Mouse (Mus musculus): Measurements from ENCODE around the gene Cblc.

- TF ChIP-seq USF1 (IDR thresholded peaks at IDR 0.05; ENCODE audit: low read depth) (no peak), CTCF (IDR thresholded peaks at IDR 0.05; ENCODE audit: control insufficient read depth, insufficient read depth, insufficient read length) (no peak), MYOD1 (IDR thresholded peaks at IDR 0.05; ENCODE audit: control insufficient read depth, insufficient read length, low read depth) (no peak), MYOG (IDR thresholded peaks at IDR 0.05; ENCODE audit: control insufficient read depth, extremely low read depth, insufficient read length) (no peak), MAX (IDR thresholded peaks at IDR 0.05) (no peak), FOSL1 (IDR thresholded peaks at IDR 0.05; ENCODE audit: insufficient read depth, low read length, poor library complexity, severe bottlenecking) (no peak), CEBPB (IDR thresholded peaks at IDR 0.05; ENCODE audit: low read depth) (no peak)
Observed at GRCm38 (mm10) chr7:19834055-19834454, 37.4 kb upstream of the Cblc start.

Data from C2C12 (cell line).